Mouse (Mus musculus) stomach, postnatal 0 days (tissue): ENCODE data around the gene Vmn1r217.

ENCODE experiments used
- CTCF ChIP-seq: IDR thresholded peaks from 2 replicates; pipeline ENCODE4 v1.5.1; 2016; ENCODE audit warnings: antibody characterized with exemption, low read depth, mild to moderate bottlenecking, moderate library complexity
- EP300 ChIP-seq: optimal IDR thresholded peaks from 2 replicates; pipeline ENCODE3; 2016; ENCODE audit warnings: antibody characterized with exemption

DNA sequence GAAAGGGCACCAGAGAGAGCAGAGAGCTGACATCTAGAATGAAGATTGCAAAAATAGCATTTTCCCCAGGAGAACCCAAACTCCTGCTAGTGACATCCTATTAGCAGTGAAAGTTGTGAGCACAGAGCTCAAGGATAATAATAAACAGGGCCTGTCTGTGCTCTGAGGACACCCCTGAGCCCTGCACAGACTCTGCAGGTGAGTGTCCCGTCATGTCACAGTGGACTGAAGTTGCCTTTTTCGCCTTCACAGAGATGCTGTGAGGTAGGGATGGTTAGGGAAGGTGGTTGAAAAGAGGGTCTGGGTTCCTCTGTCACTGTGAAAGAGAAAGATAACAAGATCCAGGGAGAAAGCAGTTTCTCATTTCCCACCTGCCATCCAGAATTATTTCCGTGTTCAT lies 15.1 kb upstream of the Vmn1r217 start, which contains the start of gene Vmn1r218:
- no peak for TF ChIP-seq EP300
- TF ChIP-seq CTCF, result no peak
